Mouse (Mus musculus) limb, embryonic 13.5 days (tissue): ENCODE data around the gene Fkbp8. TPM values are rescaled to one million over a fixed set of nuclear protein-coding genes. Genes with fewer than 3 reads are reported as not detected.
A peak's percentile ranks its signal among the peaks of the same experiment; 100 is the strongest.

ENCODE experiments used
- ATAC-seq: fragments of 200-750 bp; cut with Nextera tagmentation; 2 replicates; pipeline ENCODE4 v1.8.0; 2017; ENCODE audit warnings: low read depth, moderate number of reproducible peaks, moderate TSS enrichment; ENCODE audit not compliant: low FRiP score
- H3K27ac ChIP-seq: fragments of 300-500 bp; sonication (generic); 2 replicates; pipeline ENCODE4 v1.5.1; 2015; ENCODE audit warnings: inconsistent platforms, mild to moderate bottlenecking, moderate library complexity
- H3K27me3 ChIP-seq: fragments of 300-500 bp; sonication (generic); 2 replicates; pipeline ENCODE4 v1.6.1; 2015; ENCODE audit warnings: mild to moderate bottlenecking, inconsistent platforms
- H3K36me3 ChIP-seq: fragments of 300-500 bp; sonication (generic); 2 replicates; pipeline ENCODE4 v1.6.1; 2015; ENCODE audit warnings: inconsistent platforms, mild to moderate bottlenecking, moderate library complexity
- H3K4me1 ChIP-seq: fragments of 300-500 bp; sonication (generic); 2 replicates; pipeline ENCODE4 v1.6.1; 2015; ENCODE audit warnings: inconsistent platforms
- H3K4me2 ChIP-seq: fragments of 300-500 bp; sonication (generic); replicated peaks from 2 replicates; pipeline ENCODE4 v1.6.1; 2015; ENCODE audit warnings: inconsistent platforms, mild to moderate bottlenecking, moderate library complexity
- H3K4me3 ChIP-seq: fragments of 300-500 bp; sonication (generic); 2 replicates; pipeline ENCODE4 v1.5.1; 2015; ENCODE audit warnings: moderate library complexity, mild to moderate bottlenecking, inconsistent platforms
- H3K9ac ChIP-seq: fragments of 300-500 bp; sonication (generic); 2 replicates; pipeline ENCODE4 v1.6.1; 2015; ENCODE audit warnings: mild to moderate bottlenecking, inconsistent platforms
- H3K9me3 ChIP-seq: fragments of 300-500 bp; sonication (generic); 2 replicates; pipeline ENCODE4 v1.6.1; 2016; ENCODE audit warnings: inconsistent platforms
- WGBS: fragments of 180-500 bp; shearing (Covaris S2); methylation state at CpG from one replicate; pipeline ENCODE4 v1.1.7; 2015; 5-methylcytosine and 5-hydroxymethylcytosine counted together
- polyA plus RNA-seq: library from polyadenylated mRNA; unstranded; fragments of >200 nt; fragmentation: Nextera tagmentation; extraction: Ambion mirVana; gene quantifications from 2 replicates; pipeline ENCODE4 v1.2.1, GENCODE M21; 2015

Fkbp8 gene
- polyA plus RNA-seq, 1 experiment from 2014 or later = 284 TPM

- Histone ChIP-seq H3K9ac (peak overlapping the region; percentile 64), H3K9me3 (no peaks in the 10 kb centered on the region), H3K27ac (peak overlapping the region; percentile 89), H3K4me2 (peak overlapping the region; percentile 95), H3K4me3 (peak overlapping the region; percentile 63), H3K4me1 (peaks cover 27% of the 10 kb centered on the region), H3K36me3 (peaks cover 45% of the 10 kb centered on the region), H3K27me3 (no peaks in the 10 kb centered on the region)
- ATAC-seq = no peak
- 12% methylated on average over 24 of the region's 24 CpGs for WGBS
Observed at GRCm38 (mm10) chr8:70538024-70538579, 10.6 kb downstream of the Fkbp8 start.

- H3K27ac ChIP-seq = peak overlapping the region; percentile 89
- peaks cover 27% of the 10 kb centered on the region for H3K4me1 ChIP-seq
- WGBS = under 1% methylated on average over 32 of the region's 32 CpGs
- peaks cover 40% of the 10 kb centered on the region for H3K36me3 ChIP-seq
- H3K27me3 ChIP-seq = no peaks in the 10 kb centered on the region
- peak overlapping the region; percentile 79 for H3K9ac ChIP-seq
- peak overlapping the region; percentile 95 for H3K4me2 ChIP-seq
- ATAC-seq = peak; percentile 76
- H3K4me3 ChIP-seq = peak overlapping the region; percentile 63
- no peaks in the 10 kb centered on the region for H3K9me3 ChIP-seq
Observed at GRCm38 (mm10) chr8:70538633-70539076, 11.1 kb downstream of the Fkbp8 start.

- peak; percentile 92 for ATAC-seq
Observed at GRCm38 (mm10) chr8:70539077-70539813, 11.7 kb downstream of the Fkbp8 start, which contains the start of gene Ell. TSS of gene Ell (plus strand) at chr8:70539457.

GRCm38 (mm10) chr8:70540013-70540506 lies 12.5 kb downstream of the Fkbp8 start:
- ATAC-seq = no peak
- H3K36me3 ChIP-seq = peaks cover 32% of the 10 kb centered on the region
- H3K9me3 ChIP-seq = no peaks in the 10 kb centered on the region
- 8% methylated on average over 4 of the region's 4 CpGs for WGBS
- peak overlapping the region; percentile 95 for H3K4me2 ChIP-seq
- no peaks in the 10 kb centered on the region for H3K27me3 ChIP-seq
- H3K4me3 ChIP-seq = peak overlapping the region; percentile 63
- peak overlapping the region; percentile 79 for H3K9ac ChIP-seq
- peaks cover 27% of the 10 kb centered on the region for H3K4me1 ChIP-seq
- H3K27ac ChIP-seq = peak overlapping the region; percentile 89

More at GRCm38 (mm10) chr8:70539077-70539813, 11.7 kb downstream of the Fkbp8 start, which contains the start of gene Ell:
- Histone ChIP-seq H3K4me2 (peak within 1 kb of the TSS; percentile 95), H3K9me3 (no peaks in the 10 kb centered on the region), H3K36me3 (peaks cover 34% of the 10 kb centered on the region), H3K27me3 (no peaks in the 10 kb centered on the region), H3K4me3 (peak within 1 kb of the TSS; percentile 63), H3K9ac (peak within 1 kb of the TSS; percentile 79), H3K4me1 (peaks cover 27% of the 10 kb centered on the region), H3K27ac (peak within 1 kb of the TSS; percentile 89)
- under 1% methylated on average over 57 of the region's 58 CpGs for WGBS

- no peaks in the 10 kb centered on the region for H3K9me3 ChIP-seq
- peaks cover 27% of the 10 kb centered on the region for H3K36me3 ChIP-seq
- peak overlapping the region; percentile 63 for H3K4me3 ChIP-seq
- ATAC-seq = no peak
- H3K4me1 ChIP-seq = peaks cover 27% of the 10 kb centered on the region
- H3K9ac ChIP-seq = peak overlapping the region; percentile 79
- no peaks in the 10 kb centered on the region for H3K27me3 ChIP-seq
- peak overlapping the region; percentile 95 for H3K4me2 ChIP-seq
- WGBS = 54% methylated on average over 7 of the region's 7 CpGs
- no peak overlapping the region for H3K27ac ChIP-seq
Observed at GRCm38 (mm10) chr8:70540507-70541071, 13.1 kb downstream of the Fkbp8 start.

GRCm38 (mm10) chr8:70541081-70541480 lies 13.6 kb downstream of the Fkbp8 start:
- WGBS = 82% methylated on average over 5 of the region's 5 CpGs
- peak overlapping the region; percentile 79; the same call in 1 of the 2 replicates for H3K9ac ChIP-seq

GRCm38 (mm10) chr8:70544200-70544687 lies 16.7 kb downstream of the Fkbp8 start:
- no peak overlapping the region for H3K9ac ChIP-seq
- no peak overlapping the region for H3K27ac ChIP-seq
- H3K4me2 ChIP-seq = no peak overlapping the region
- no peak overlapping the region for H3K4me3 ChIP-seq
- H3K27me3 ChIP-seq = no peaks in the 10 kb centered on the region
- no peaks in the 10 kb centered on the region for H3K9me3 ChIP-seq
- H3K36me3 ChIP-seq = peaks cover 6% of the 10 kb centered on the region; the same call in 1 of the 2 replicates
- H3K4me1 ChIP-seq = peaks cover 20% of the 10 kb centered on the region
- ATAC-seq = no peak
- WGBS = 79% methylated on average over 6 of the region's 6 CpGs

More at GRCm38 (mm10) chr8:70541081-70541480, 13.6 kb downstream of the Fkbp8 start:
- ATAC-seq = no peak
- Histone ChIP-seq H3K4me1 (peaks cover 27% of the 10 kb centered on the region), H3K36me3 (peaks cover 23% of the 10 kb centered on the region), H3K4me2 (peak overlapping the region; percentile 95), H3K4me3 (peak overlapping the region; percentile 63), H3K27me3 (no peaks in the 10 kb centered on the region), H3K9me3 (no peaks in the 10 kb centered on the region), H3K27ac (no peak overlapping the region)

GRCm38 (mm10) chr8:70546412-70546811 lies 18.9 kb downstream of the Fkbp8 start:
- Histone ChIP-seq H3K27ac (no peak overlapping the region), H3K4me2 (no peak overlapping the region), H3K4me1 (peaks cover 5% of the 10 kb centered on the region), H3K27me3 (no peaks in the 10 kb centered on the region), H3K9me3 (no peaks in the 10 kb centered on the region), H3K9ac (no peak overlapping the region), H3K36me3 (peaks cover 6% of the 10 kb centered on the region; the same call in 1 of the 2 replicates), H3K4me3 (no peak overlapping the region)
- 82% methylated on average over 4 of the region's 4 CpGs for WGBS
- ATAC-seq = no peak

GRCm38 (mm10) chr8:70547762-70548161 lies 20.2 kb downstream of the Fkbp8 start:
- no peak for ATAC-seq

GRCm38 (mm10) chr8:70549412-70550184 lies 22.1 kb downstream of the Fkbp8 start:
- Histone ChIP-seq H3K9me3 (no peaks in the 10 kb centered on the region), H3K4me3 (no peak overlapping the region), H3K27me3 (no peaks in the 10 kb centered on the region), H3K4me1 (peaks cover 7% of the 10 kb centered on the region; the same call in 1 of the 2 replicates), H3K36me3 (peaks cover 4% of the 10 kb centered on the region; the same call in 1 of the 2 replicates), H3K4me2 (no peak overlapping the region), H3K27ac (no peak overlapping the region), H3K9ac (no peak overlapping the region)
- 91% methylated on average over 10 of the region's 10 CpGs for WGBS
- no peak for ATAC-seq

More at GRCm38 (mm10) chr8:70547762-70548161, 20.2 kb downstream of the Fkbp8 start:
- Histone ChIP-seq H3K9ac (no peak overlapping the region), H3K4me2 (no peak overlapping the region), H3K4me1 (no peaks in the 10 kb centered on the region), H3K27me3 (no peaks in the 10 kb centered on the region), H3K9me3 (no peaks in the 10 kb centered on the region), H3K36me3 (peaks cover 6% of the 10 kb centered on the region; the same call in 1 of the 2 replicates), H3K4me3 (no peak overlapping the region), H3K27ac (no peak overlapping the region)
- WGBS = 88% methylated on average over 6 of the region's 6 CpGs

GRCm38 (mm10) chr8:70551558-70552161 lies 24.1 kb downstream of the Fkbp8 start:
- H3K27ac ChIP-seq = no peak overlapping the region; the same call in 1 of the 2 replicates
- no peak for ATAC-seq
- peaks cover 7% of the 10 kb centered on the region; the same call in 1 of the 2 replicates for H3K4me1 ChIP-seq
- H3K4me3 ChIP-seq = no peak overlapping the region
- H3K9ac ChIP-seq = no peak overlapping the region
- WGBS = 78% methylated on average over 3 of the region's 3 CpGs
- no peak overlapping the region for H3K4me2 ChIP-seq
- H3K9me3 ChIP-seq = no peaks in the 10 kb centered on the region
- peaks cover 3% of the 10 kb centered on the region for H3K36me3 ChIP-seq
- H3K27me3 ChIP-seq = no peaks in the 10 kb centered on the region
